Mouse (Mus musculus) gastrocnemius, postnatal 36 days (tissue): ENCODE measurements at regions not wholly inside any gene's neighbourhood (a gene's known extent, or its start where the extent isn't known, plus 50 kb on each side); places are given as distances from the start of the nearest gene placed in this dataset.

Experiments used
- DNase-seq, 2 experiments: peaks; one replicate each; pipeline ENCODE4 v3.0.0; 2022
- intact Hi-C: fragments of 180-260 bp; cut with DNase I; formaldehyde crosslinking; loops from one replicate; pipeline ENCODE4 v1.15.1; 2025

GRCm38 (mm10) chr17:83908811-83909210 is 61.0 kb upstream of the Haao start:
- no peak for DNase-seq
- intact Hi-C loops: loop anchor here (5.0 kb wide), 1 partner anchor 73 kb away; no protein-coding TSS in a partner anchor

DNA sequence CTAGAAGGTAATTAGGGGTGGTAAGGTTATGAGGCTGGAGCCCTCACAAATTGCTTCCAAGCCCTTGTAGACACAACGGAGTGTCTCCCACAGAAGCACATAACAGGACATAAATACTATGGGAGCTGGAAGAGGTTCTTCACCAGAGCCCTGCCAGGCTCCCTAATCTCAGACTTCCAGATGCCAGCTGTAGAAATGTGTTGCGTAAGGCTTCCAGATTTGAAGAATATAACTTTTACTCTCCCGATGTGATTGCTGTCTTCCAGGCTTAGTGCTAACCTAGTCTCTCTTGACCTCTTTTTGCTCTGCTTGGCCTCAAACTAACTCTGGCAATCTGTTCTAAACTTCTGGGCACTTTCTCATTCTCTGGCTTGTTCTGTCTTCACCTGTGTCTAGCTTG is 59.8 kb upstream of the Haao start:
- no peak for DNase-seq
- intact Hi-C loops: loop anchor here (5.0 kb wide), 1 partner anchor 75 kb away; no protein-coding TSS in a partner anchor

- intact Hi-C loops: loop anchor here (5.0 kb wide), 1 partner anchor 75 kb away; no protein-coding TSS in a partner anchor
Measured at GRCm38 (mm10) chr17:83906751-83907537, 59.2 kb upstream of the Haao start.

GRCm38 (mm10) chr17:83903467-83903866 is 55.7 kb upstream of the Haao start:
- DNase-seq: peak; percentile 71 to 73
- intact Hi-C loops: loop anchor here (5.0 kb wide), 3 partner anchors 124 to 289 kb away; no protein-coding TSS in a partner anchor

More at GRCm38 (mm10) chr17:83906751-83907537, 59.2 kb upstream of the Haao start:
- DNase-seq: no peak

DNA sequence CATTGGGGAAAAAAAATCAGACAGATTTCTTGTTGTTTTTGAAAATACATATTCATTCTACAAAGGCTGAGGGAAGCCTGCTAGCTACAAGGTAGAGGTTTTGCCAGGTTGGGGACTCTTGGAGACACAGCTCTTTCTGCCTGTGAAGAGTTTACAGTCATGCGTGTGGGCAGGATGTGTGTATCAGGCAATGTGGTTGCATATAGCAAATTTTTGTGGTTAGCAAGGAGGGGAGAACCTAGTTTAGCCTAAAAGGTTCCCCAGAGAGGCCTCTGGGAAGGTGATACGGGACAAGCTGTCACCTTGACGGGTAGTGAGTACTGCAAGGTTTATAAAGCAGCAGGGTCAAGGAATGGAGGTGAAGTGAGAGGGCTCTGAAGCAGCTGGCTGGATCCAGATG is 54.8 kb upstream of the Haao start:
- intact Hi-C loops: loop anchor here (5.0 kb wide), 3 partner anchors 125 to 290 kb away; no protein-coding TSS in a partner anchor

GRCm38 (mm10) chr17:83902091-83902490 is 54.3 kb upstream of the Haao start:
- intact Hi-C loops: loop anchor here (5.0 kb wide), 3 partner anchors 125 to 290 kb away; no protein-coding TSS in a partner anchor
- no peak for DNase-seq

More for the DNA sequence above, 54.8 kb upstream of the Haao start:
- no peak for DNase-seq

DNA sequence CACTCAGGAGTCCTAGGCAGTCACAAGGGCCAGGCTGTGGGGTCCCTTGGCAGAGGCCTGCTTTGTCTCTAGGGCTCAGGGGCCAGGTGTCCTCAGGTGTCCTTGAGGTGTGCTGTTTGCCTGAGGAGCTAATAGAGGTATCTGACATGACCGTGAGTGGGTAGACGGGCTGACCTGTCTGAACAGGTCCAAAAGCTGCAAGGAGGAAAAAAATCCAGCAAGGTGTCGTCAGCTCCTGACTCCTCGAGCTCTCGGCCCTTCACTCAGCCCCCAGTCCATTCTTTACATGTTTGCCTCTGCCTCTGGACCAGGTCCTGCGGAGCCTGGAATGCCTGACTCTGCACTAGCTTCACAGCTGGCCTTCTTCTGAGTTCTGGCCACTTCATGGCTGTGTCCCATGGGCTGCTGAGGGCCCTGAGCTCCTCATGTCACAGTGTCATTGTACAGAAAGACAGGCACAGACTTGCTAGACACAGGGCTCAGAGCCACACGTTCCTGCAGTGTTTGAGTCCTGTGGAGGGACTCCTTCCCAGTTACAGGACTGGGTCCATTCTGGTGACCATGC is 51.9 kb upstream of the Haao start:
- no peak for DNase-seq
- intact Hi-C loops: loop anchor here (5.0 to 10.0 kb wide), 4 partner anchors 128 to 485 kb away; no protein-coding TSS in a partner anchor

DNA sequence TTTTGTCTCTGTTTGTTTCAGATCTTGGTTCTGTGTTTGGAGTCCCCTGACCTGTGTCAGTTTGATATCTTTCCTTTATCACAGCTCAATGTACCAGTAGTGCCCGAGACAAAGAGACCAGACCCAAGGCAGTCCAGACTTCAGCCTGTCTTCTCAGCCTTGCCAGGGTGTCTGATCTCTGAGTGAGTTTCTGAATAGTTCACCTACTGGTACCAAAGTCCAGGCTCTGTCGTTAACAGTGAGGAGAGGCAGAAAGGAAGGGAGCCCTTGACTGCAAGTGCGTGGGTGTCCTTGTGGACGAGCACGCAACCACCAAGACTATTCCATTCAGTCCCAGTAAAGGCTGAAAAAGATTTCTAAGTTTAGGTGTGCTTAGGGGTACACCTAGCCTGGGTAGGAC is 50.8 kb upstream of the Haao start:
- no peak for DNase-seq
- intact Hi-C loops: loop anchor here (10.0 kb wide), 1 partner anchor 486 kb away; no protein-coding TSS in a partner anchor
